Mouse (Mus musculus) splenic B cell, adult 2 months (primary cell): ENCODE data around the gene Smok2b.
"Not testable (repeated sequence)": the region's sequence is repeated elsewhere in the genome, so short reads cannot be mapped to it uniquely, and the experiment has no call there.

ENCODE experiments used
- DNase-seq: peaks from one replicate; pipeline ENCODE4 v3.0.0-alpha.2; 2011; ENCODE audit warnings: low read depth, low spot score
- H3K27me3 ChIP-seq: 2 replicates; pipeline ENCODE4 v1.6.1; 2012; ENCODE audit warnings: mild to moderate bottlenecking, low read length, moderate library complexity, mixed read lengths; ENCODE audit not compliant: control insufficient read depth, poor library complexity, insufficient read depth, severe bottlenecking
- H3K36me3 ChIP-seq: 2 replicates; pipeline ENCODE4 v1.6.1; 2012; ENCODE audit warnings: mild to moderate bottlenecking, low read length, moderate library complexity, mixed read lengths; ENCODE audit not compliant: control insufficient read depth, poor library complexity, insufficient read depth, severe bottlenecking

Smok2b gene

GRCm38 (mm10) chr17:13208460-13208859 is 21.6 kb upstream of the Smok2b start:
- not testable (repeated sequence) for H3K36me3 ChIP-seq, DNase-seq, H3K27me3 ChIP-seq

GRCm38 (mm10) chr17:13212136-13212850 is 17.8 kb upstream of the Smok2b start:
- DNase-seq = no peak
- Histone ChIP-seq H3K27me3 (no peaks in the 10 kb centered on the region), H3K36me3 (no peaks in the 10 kb centered on the region)

- DNase-seq = no peak
- Histone ChIP-seq H3K27me3 (no peaks in the 10 kb centered on the region), H3K36me3 (no peaks in the 10 kb centered on the region)
These were observed 15.9 kb upstream of the Smok2b start for GRCm38 (mm10) chr17:13214169-13214568.

- no peak for DNase-seq
- no peaks in the 10 kb centered on the region for H3K36me3 ChIP-seq
- H3K27me3 ChIP-seq = no peaks in the 10 kb centered on the region
These were observed 14.5 kb upstream of the Smok2b start for GRCm38 (mm10) chr17:13215595-13215994.

GRCm38 (mm10) chr17:13220888-13221287 is 9.2 kb upstream of the Smok2b start, which contains the start of gene Smok2a:
Smok2a (plus strand) TSS chr17:13221188.
- Histone ChIP-seq H3K27me3 (no peaks in the 10 kb centered on the region), H3K36me3 (no peaks in the 10 kb centered on the region)
- no peak for DNase-seq

GRCm38 (mm10) chr17:13221921-13222320 is 8.1 kb upstream of the Smok2b start:
- not testable (repeated sequence) for H3K27me3 ChIP-seq, H3K36me3 ChIP-seq, DNase-seq

GRCm38 (mm10) chr17:13239461-13239860 is 9.4 kb downstream of the Smok2b start:
- not testable (repeated sequence) for H3K36me3 ChIP-seq, DNase-seq, H3K27me3 ChIP-seq

GRCm38 (mm10) chr17:13240807-13241727 is 11.0 kb downstream of the Smok2b start:
- not testable (repeated sequence) for H3K27me3 ChIP-seq, DNase-seq, H3K36me3 ChIP-seq

- not testable (repeated sequence) for H3K36me3 ChIP-seq, H3K27me3 ChIP-seq, DNase-seq
These were observed 24.7 kb downstream of the Smok2b start for GRCm38 (mm10) chr17:13254786-13255185.
